Mouse (Mus musculus): ENCODE results near the gene Atf7ip2.
A peak's percentile ranks its signal among the peaks of the same experiment; 100 is the strongest.
"Not testable (repeated sequence)": the region's sequence is repeated elsewhere in the genome, so short reads cannot be mapped to it uniquely, and the experiment has no call there.

The Atf7ip2 gene

GRCm38 (mm10) chr16:10192679-10193506, at the start of gene Atf7ip2:
TSS of gene Atf7ip2 (plus strand) at chr16:10192712.
- DNase-seq (ENCODE audit: low read depth), result peak; percentile 56

GRCm38 (mm10) chr16:10143166-10143565, 49.3 kb upstream of the Atf7ip2 start:
- DNase-seq (ENCODE audit: low read depth), result no peak

DNA sequence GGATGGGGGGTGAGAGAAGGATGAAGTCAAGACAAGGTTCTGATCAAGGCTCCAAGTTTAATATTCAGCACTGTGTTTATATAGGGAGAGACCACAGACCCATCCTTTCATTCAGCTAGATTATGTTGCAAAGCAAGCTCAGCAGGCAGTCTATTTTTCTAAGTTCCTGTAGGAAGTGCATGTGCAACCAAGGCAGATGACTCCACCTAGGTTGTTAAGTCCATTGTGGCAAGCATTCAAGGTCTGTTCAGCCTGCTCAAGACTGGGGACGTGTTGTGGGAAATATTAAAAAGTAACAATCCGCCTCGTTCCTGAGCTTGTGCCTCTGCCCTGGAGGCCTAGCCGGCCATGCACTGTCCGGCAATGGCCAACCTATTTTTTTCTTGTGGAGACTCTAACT, 45.1 kb upstream of the Atf7ip2 start:
- no peak for DNase-seq (ENCODE audit: low read depth)

DNA sequence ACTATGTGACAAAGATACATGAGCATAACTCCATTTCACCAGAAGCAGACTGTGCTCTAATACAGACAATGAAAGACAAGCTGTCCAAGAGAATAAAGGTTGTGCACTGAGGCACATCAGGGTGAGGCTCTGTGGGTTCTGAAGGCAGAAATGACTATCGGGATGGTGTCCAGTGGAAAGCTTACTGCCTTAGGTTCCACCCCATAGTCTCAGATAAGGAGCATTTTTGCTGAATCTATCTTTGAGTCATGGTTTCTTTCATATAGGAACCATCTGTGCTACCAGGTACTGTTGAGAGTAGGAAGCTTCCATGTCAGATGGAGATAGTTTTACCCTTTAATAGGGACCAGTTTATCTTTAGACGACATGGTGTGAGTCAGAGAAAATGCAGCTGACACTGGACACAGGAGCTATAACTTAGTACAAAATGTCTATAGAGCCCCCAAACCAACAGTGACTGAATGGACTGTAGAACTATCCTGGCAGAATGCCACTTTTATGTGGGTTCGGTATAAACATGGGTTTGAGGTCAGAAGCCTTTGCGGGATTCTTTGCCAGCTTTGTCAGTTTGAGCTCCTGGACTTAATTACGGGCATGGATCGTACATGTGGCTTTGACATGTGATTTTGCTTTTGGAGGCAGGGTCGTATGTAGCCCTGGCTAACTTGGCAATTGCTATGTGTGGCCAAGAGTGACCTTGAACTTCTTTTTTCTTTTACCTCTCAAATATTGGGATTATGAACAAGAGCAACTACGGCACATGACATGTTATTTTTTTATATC, 23.2 kb upstream of the Atf7ip2 start:
- no peak for DNase-seq (ENCODE audit: low read depth)

- no peak for DNase-seq (ENCODE audit: low read depth)
Measured at GRCm38 (mm10) chr16:10170005-10170404, 22.5 kb upstream of the Atf7ip2 start, which contains the start of gene Rpl39l. TSS of gene Rpl39l (plus strand) at chr16:10170226.

- DNase-seq (ENCODE audit: low read depth), result no peak
Measured at GRCm38 (mm10) chr16:10171276-10171675, 21.2 kb upstream of the Atf7ip2 start.

DNA sequence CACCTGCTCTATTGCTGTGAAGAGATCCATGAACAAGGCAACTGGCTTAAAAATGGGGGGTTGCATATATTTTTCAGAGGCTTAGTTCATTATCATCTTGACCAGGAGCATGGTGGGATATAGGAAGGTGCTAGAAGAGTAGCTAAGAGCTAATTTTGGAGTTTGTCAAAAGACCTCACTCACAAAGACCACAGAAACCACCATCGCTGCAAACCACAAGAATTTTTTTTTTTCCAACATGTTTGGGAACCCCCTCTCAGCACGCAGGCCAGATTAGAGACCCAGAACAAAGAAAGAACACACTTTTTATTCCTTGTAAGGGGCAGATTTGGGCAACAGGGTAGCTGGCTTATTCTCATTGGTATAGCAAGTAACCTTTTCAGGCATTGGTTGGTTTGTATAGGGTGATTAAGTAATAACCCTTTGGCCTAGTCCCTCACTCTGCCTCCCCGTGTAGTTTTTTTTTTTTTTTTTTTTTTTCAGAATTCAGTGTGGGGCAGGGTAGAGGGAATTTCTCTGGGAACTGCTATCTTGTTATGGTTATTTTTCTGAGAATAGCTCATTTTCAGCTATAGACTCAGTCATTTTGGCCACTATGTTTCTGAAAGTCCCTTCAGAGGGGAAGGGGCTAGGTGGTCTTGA, 20.2 kb upstream of the Atf7ip2 start:
- no peak for DNase-seq (ENCODE audit: low read depth)

GRCm38 (mm10) chr16:10187461-10187860, 5.1 kb upstream of the Atf7ip2 start:
- DNase-seq (ENCODE audit: low read depth), result not testable (repeated sequence)

GRCm38 (mm10) chr16:10208777-10209176, 16.3 kb downstream of the Atf7ip2 start:
- no peak for DNase-seq (ENCODE audit: low read depth)

DNA sequence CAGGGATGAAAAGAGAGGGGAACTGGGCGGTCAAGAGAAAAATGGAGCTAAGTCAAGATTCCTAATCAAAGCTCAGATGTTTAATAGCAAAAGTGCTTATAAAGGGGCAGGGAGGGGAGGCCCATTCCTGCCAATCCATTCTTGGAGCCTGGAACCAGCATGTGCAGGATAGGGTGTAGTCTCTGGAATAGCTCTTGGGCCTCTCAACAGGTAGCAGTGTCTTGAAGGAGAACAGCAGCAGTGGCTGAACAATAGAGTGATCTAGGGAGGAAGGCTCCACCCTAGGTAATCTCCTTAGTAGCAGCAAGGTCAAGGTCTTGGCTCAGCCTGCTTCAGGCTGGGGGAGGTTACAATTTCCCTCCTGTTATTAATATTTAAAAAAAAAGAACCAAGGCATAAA, 23.9 kb downstream of the Atf7ip2 start:
- not testable (repeated sequence) for DNase-seq (ENCODE audit: low read depth)

DNA sequence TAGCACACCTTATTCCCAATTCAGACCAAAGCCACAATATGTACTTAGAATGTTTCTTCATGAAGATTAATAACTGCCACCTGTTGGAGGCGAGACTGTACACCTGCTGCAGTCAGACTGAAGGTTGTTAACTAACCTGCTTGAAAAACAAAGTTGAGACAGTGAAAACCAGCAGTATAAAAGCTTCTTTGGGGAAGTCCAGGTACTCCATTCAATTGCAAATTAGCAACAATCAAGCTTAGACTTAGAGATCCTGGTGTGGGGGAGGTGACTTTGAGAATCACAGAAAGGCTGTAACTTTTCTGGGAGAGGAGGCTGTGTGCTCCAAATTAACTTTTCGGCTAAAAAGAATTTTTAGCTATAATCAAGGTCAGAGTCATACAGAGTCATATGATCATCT, 24.5 kb downstream of the Atf7ip2 start:
- not testable (repeated sequence) for DNase-seq (ENCODE audit: low read depth)

DNA sequence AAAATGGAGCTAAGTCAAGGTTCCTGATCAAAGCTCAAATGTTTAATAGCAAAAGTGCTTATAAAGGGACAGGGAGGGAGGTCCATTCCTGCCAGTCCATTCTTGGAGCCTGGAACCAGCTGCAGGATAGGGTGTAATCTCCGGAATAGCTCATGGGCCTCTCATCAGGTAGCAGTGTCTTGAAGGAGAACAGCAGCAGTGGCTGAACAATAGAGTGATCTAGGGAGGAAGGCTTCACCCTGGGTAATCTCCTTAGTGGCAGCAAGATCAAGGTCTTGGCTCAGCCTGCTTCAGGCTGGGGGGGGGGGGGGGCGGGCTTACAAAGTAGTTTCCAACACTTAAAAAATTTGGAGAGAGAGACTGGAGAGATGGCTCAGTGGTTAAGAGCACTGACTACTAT, 34.8 kb downstream of the Atf7ip2 start:
- DNase-seq (ENCODE audit: low read depth), result no peak

DNA sequence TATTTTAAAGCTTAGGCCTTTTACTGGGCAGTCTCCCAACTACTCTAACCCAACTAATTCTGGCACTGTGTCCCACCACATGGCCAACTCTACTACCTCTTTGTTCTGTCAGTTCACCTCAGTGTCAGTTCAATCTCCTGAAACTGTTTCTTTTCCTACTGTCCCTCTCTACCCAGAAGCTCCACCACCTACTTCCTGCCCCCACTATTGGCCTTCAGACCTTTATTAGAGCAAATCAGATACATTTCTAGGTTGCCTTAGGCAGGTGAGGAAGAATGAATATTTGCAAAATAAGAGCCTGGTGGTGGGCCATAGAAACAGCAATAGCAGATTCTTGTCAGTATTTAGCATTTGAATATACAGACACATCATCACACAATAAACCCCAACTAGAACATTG, 44.1 kb downstream of the Atf7ip2 start:
- DNase-seq (ENCODE audit: low read depth), result no peak

DNA sequence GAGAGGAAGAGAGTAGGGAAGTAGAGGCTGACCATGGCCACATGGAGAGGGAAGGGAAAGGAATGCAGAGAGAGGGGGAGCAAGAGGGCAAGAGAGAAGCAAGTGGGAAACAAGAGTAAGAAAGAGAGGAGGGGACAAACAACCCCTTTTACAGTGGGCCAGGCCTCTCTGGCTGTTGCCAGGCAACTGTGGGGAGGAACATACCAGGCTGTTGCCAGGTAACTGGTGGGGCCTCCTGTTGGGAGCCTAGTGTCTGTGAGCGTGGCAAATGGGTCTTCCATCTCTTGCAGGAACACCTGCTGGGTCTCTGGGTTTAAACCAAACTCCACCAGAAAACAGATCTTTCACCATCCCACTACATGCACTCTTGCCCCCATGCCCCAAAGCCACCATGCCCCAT, 61.5 kb downstream of the Atf7ip2 start:
- no peak for DNase-seq (ENCODE audit: low read depth)

- peak; percentile 40 for DNase-seq (ENCODE audit: low read depth)
Measured at GRCm38 (mm10) chr16:10272256-10272655, 79.7 kb downstream of the Atf7ip2 start.

DNA sequence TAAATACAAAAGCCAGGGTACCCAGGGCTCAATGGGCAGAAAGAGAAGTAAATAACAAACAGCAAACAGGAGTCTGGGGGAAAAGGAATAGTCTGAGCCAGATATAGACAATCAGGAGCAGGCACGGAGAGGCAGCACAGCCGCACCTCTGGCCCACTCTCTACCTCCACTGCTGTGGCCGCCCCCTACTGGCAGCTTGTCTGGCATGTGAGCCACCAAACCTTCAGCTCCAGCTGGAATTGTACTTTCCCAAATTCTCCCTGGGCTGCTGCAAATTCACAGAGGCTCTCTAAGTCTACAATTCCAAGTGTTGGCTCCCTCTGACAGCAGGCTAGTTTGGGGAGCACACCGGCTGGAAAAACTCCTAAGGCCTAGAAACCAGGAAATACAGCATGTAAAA, 82.0 kb downstream of the Atf7ip2 start:
- DNase-seq (ENCODE audit: low read depth), result no peak

- not testable (repeated sequence) for DNase-seq (ENCODE audit: low read depth)
Measured at GRCm38 (mm10) chr16:10276778-10277177, 84.3 kb downstream of the Atf7ip2 start.

DNA sequence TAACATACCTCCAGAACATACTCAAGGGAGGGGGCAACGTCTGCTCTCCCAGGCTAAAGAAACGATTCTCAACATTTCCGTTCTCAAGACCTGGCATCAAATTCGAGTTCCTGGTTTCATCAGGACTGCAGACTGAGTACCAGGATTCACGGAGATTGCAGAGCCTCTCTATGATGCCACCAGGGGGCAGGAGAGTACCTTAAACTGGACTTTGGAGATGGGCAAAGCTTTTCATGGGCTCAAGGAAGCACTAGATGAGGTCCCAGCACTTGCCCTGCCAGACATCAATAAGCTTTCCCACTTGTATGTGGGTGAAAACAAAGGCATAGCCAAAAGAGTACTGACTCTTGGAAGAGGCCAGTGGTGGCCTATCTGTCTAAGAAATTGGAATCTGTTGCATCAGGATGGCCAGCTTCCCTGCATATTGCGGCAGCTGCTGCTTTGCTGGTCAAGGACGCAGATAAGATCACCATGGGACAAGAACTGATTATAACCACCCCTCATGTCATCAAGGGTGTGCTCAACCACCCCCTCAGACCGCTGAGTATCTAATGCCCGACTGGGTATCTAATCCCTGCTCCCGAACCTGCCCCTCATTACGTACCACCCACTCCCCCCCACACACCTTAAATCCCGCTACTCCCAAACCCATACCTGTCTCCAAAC, 87.9 kb downstream of the Atf7ip2 start:
- DNase-seq (ENCODE audit: low read depth), result peak; percentile 42

DNA sequence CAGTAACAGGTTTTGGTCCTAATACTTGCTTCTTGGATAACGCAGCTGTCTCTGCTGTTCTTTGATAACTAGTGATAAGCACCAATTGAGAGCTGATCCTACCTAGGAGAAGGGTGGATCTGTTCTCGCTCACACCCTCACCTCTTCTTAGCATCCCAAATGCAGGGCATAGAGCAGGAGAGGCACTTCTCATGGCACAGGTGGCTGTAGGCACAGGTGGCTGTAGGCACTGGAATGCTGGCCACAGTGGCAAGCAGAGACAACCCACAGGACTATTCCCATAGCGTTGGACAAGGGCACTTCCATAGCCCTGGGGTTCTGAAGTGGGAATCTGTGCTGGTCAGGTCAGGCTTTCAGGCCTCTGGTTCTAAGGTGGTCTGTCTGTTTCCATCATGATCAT, 89.4 kb downstream of the Atf7ip2 start:
- no peak for DNase-seq (ENCODE audit: low read depth)

- DNase-seq (ENCODE audit: low read depth), result no peak
Measured at GRCm38 (mm10) chr16:10286513-10287268, 94.2 kb downstream of the Atf7ip2 start.

- DNase-seq (ENCODE audit: low read depth), result no peak
Measured at GRCm38 (mm10) chr16:10288115-10288514, 95.6 kb downstream of the Atf7ip2 start.
